Mouse (Mus musculus) cerebellum, postnatal 14 days (tissue): ENCODE measurements at regions not wholly inside any gene's neighbourhood (a gene's known extent, or its start where the extent isn't known, plus 50 kb on each side); places are given as distances from the start of the nearest gene placed in this dataset.

Experiments
- DNase-seq, 2 experiments: peaks; one replicate each; pipeline ENCODE4 v3.0.0; 2021; ENCODE audit warnings: mixed read lengths in 2 of 2

- no peak for DNase-seq
Measured at GRCm38 (mm10) chr6:35601373-35601772, 61.7 kb upstream of the Mtpn start.

GRCm38 (mm10) chr6:35599841-35600240 lies 60.2 kb upstream of the Mtpn start:
- no peak for DNase-seq

- no peak for DNase-seq
Measured at GRCm38 (mm10) chr6:35598406-35599185, 58.9 kb upstream of the Mtpn start.

- no peak for DNase-seq
Measured at GRCm38 (mm10) chr6:35595012-35595411, 55.3 kb upstream of the Mtpn start.

GRCm38 (mm10) chr6:35592234-35592633 lies 52.5 kb upstream of the Mtpn start:
- no peak for DNase-seq
